Comparison of ENCODE assay signal across 10 mouse cellular contexts in the genomic region with DNA sequence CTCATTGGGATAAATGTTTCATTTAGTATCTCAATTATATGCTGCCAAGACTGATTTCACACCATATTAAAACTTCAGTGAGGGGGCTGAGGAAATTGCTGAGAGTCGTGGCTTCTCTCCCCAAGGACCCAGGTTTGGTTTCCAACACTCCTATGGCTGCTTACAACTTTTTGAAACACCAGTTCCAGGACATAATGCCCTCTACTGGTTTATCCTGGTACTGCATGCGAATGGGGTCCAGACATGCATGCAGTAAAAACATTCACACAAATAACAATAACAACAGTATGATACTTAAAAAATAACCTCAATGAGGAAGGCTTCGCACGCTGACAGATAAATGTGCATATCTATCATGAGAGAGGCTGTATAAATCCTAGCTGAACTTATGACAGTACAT.
DNase-seq lines count a peak whose midpoint lies in the region; TF ChIP-seq lines count a peak whose summit lies in the region.
"Had no signal": no experiment of that assay in that cellular context is flagged by ENCODE, and none has a peak within 500 bp of the region (broad histone marks: within the 10 kb centered on the region; RNA-seq: fewer than 3 reads in every experiment).

No protein-coding gene starts in this region.

- DNase-seq in adrenal gland, postnatal 14 days, result peak; percentile 9
- DNase-seq in adrenal gland, postnatal 4 days (ENCODE audit: low spot score in 2 of 2), result no peak
- no peak for DNase-seq in left cerebral cortex, adult 2 months (ENCODE audit: extremely low spot score in 1 of 2, low spot score in 2 of 2)
- DNase-seq in left cerebral cortex, adult 18-20 months (ENCODE audit: low spot score in 2 of 2), result no peak
- peak; percentile 48 for DNase-seq in ES-E14 (ENCODE audit: low read depth, low spot score)
- peak; percentile 2 for DNase-seq in naive thymus-derived CD4-positive, alpha-beta T cell, adult 2 months (ENCODE audit: low read depth)
- DNase-seq in gastrocnemius, adult 18-20 months (ENCODE audit: low spot score), result no peak
- no peak for DNase-seq in spleen, postnatal 10 days (ENCODE audit: low spot score in 2 of 2)
- DNase-seq: heart, postnatal 10 days had no signal

- no peak overlapping the region for H3K9ac ChIP-seq in ES-E14 (ENCODE audit: insufficient read depth, low read depth, low read length, poor library complexity, severe bottlenecking)

- in situ Hi-C loops in ES-E14 (cut with MboI; ENCODE audit: low sequenced_read_pairs in 2 of 2, unreplicated experiment in 2 of 2), result loop anchor here in 1 of 2 experiments (5.0 kb wide), 1 partner anchor 224 kb away; no protein-coding TSS in a partner anchor

- H3K9me3 ChIP-seq in ES-E14 (ENCODE audit: control insufficient read depth, insufficient read depth, low read depth, low read length), result no peaks in the 10 kb centered on the region

- intact Hi-C loops in left cerebral cortex, adult 2 months (cut with DNase I), result no loop called here

- no peak overlapping the region for H3K4me3 ChIP-seq in left cerebral cortex, adult 2 months
- H3K4me3 ChIP-seq in ES-E14 (ENCODE audit: insufficient read depth in 1 of 2, low read depth in 1 of 2, low read length in 2 of 2, poor library complexity in 1 of 2, severe bottlenecking in 1 of 2), result no peak overlapping the region

- H3K4me1 ChIP-seq in ES-E14 (ENCODE audit: control insufficient read depth in 2 of 2, insufficient read depth in 2 of 2, low read length in 2 of 2, poor library complexity in 1 of 2), result no peaks in the 10 kb centered on the region

- H3K36me3 ChIP-seq in ES-E14 (ENCODE audit: control insufficient read depth, insufficient read depth, low read length, poor library complexity, severe bottlenecking), result no peaks in the 10 kb centered on the region

- H3K27ac ChIP-seq in left cerebral cortex, adult 2 months, result no peak overlapping the region
- H3K27ac ChIP-seq in ES-E14 (ENCODE audit: insufficient read depth, low read depth, low read length, poor library complexity, severe bottlenecking), result no peak overlapping the region
- H3K27ac ChIP-seq: macrophage had no signal

- peak; percentile 56 for TF ChIP-seq CTCF in left cerebral cortex, adult 2 months (IDR thresholded peaks at IDR 0.05)

TF ChIP-seq in ES-E14, 5 proteins besides CTCF, POLR2A, EP300 and RAD21:
- no peak for TF ChIP-seq ZC3H11A (IDR thresholded peaks at IDR 0.05; ENCODE audit: borderline replicate concordance, low read depth, low read length)
- TF ChIP-seq ZNF384 (IDR thresholded peaks at IDR 0.05; ENCODE audit: low read depth, low read length), result no peak
- no peak for TF ChIP-seq CHD2 (IDR thresholded peaks at IDR 0.05; ENCODE audit: low read depth, low read length)
- TF ChIP-seq HCFC1 (IDR thresholded peaks at IDR 0.05; ENCODE audit: borderline replicate concordance, insufficient read depth, low read length), result no peak
- TF ChIP-seq MAFK (IDR thresholded peaks at IDR 0.05; ENCODE audit: insufficient read depth, low read depth, low read length), result no peak

Comparison
In these comparisons a context has a peak if more than half of its experiments do, and no peak if none do; other contexts are left out.
1. DNase-seq: peak in adrenal gland, postnatal 14 days (single experiment), ES-E14 (single experiment) and naive thymus-derived CD4-positive, alpha-beta T cell, adult 2 months (single experiment); none in adrenal gland, postnatal 4 days (0 of 2), left cerebral cortex, adult 2 months (0 of 2), left cerebral cortex, adult 18-20 months (0 of 2), gastrocnemius, adult 18-20 months (single experiment) and spleen, postnatal 10 days (0 of 2).